Mouse (Mus musculus): ENCODE measurements around the gene Stat5b.

Stat5b gene

GRCm38 (mm10) chr11:100865618-100866017, 15.1 kb upstream of the Stat5b start:
- no peak for DNase-seq (ENCODE audit: low spot score)

DNA sequence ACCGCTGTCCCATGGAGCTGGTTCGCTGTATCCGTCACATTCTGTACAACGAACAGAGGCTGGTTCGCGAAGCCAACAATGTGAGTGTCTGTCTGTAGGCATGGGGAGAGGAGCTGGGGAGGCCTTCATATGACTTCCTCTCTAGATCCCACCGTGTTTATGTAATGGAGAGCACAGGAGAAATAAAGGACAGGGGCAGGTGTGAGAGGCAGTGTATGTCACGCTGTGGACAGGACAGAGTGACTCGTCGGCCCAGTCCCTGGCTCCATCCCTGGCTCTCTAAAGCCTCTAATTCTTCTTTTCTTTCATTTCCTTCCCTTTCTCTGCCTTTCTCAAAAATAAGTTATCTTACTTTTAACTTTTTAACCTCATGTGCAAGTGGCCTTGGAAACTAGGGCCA, 12.6 kb upstream of the Stat5b start:
- DNase-seq (ENCODE audit: low spot score): no peak

GRCm38 (mm10) chr11:100861836-100862235, 11.3 kb upstream of the Stat5b start:
- no peak for DNase-seq (ENCODE audit: low spot score)

- no peak for DNase-seq (ENCODE audit: low spot score)
These were observed 10.8 kb upstream of the Stat5b start for GRCm38 (mm10) chr11:100861335-100861734.

GRCm38 (mm10) chr11:100860198-100861048, 9.9 kb upstream of the Stat5b start:
- peak; percentile 85 for DNase-seq (ENCODE audit: low spot score)

DNA sequence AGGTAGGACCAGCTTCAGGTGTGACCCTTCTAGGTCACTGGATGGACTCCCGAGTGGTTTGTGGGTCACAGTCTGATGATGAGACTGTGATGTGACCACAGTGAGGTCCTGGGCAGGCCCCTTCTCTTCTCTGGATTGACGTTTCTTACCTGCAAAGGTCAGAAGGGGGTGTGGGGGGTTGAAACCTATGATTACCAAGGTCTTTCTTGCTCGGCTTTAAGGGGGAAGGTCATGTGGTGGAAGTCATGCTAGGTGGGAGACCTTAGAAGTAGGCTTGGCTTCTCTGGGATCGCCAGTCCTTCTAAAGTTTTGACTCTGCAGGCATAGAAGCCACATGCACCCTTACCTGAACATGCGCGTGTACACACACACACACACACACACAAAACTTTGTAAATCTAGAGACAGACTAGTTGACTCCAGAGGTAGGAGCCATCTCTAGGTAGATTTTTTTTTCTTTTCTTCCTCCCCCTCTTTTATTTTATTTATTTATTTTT, 9.1 kb upstream of the Stat5b start:
- no peak for DNase-seq (ENCODE audit: low spot score)

GRCm38 (mm10) chr11:100858935-100859578, 8.5 kb upstream of the Stat5b start, which contains the start of gene Stat5a:
Gene Stat5a (plus strand): TSS chr11:100859351.
- peak; percentile 65 for DNase-seq (ENCODE audit: low spot score)

- peak; percentile 36 for DNase-seq (ENCODE audit: low spot score)
These were observed 7.4 kb upstream of the Stat5b start for GRCm38 (mm10) chr11:100857960-100858359.

DNA sequence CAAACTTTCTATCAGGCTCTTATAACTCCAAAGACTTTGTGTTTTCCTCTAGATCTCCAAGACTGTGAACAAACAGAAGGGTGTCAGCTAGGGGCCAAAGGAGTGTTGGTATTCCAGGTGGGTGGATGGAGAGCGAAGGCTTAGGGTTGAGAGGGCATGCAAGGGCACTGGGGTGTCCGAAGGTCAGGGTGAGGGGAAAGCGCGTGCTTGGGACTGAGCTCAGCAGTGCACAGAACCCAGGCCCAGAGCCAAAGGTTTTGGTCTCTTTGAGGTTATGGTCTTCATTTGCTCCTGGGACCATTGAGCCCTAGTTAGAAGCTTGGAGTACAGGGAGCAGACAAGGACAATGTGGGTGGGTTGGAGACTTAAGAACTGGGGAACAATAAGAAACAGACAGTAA, 4.7 kb upstream of the Stat5b start:
- DNase-seq (ENCODE audit: low spot score): no peak

DNA sequence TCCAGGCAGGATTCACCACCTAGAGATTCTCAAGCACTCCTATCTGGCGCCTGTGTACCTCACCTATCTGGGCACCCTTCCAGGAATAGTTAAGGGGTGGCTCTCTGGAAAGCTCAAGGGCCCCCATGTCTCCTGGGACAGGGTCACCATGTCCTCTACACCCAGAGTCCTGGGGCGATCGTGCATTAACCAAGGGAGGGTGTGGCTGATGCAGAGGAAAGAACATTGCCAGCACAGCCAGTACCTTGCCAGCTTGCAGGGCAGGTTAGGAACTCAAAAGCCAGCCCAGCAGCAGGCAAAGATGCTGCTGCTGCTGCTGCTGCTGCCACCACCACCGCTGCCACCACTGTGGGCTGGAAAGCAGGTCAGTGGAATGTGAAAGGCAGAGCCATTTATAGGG, 3.7 kb upstream of the Stat5b start:
- DNase-seq (ENCODE audit: low spot score): peak; percentile 44

- no peak for DNase-seq (ENCODE audit: low spot score)
These were observed 2.5 kb upstream of the Stat5b start for GRCm38 (mm10) chr11:100853018-100853417.

DNA sequence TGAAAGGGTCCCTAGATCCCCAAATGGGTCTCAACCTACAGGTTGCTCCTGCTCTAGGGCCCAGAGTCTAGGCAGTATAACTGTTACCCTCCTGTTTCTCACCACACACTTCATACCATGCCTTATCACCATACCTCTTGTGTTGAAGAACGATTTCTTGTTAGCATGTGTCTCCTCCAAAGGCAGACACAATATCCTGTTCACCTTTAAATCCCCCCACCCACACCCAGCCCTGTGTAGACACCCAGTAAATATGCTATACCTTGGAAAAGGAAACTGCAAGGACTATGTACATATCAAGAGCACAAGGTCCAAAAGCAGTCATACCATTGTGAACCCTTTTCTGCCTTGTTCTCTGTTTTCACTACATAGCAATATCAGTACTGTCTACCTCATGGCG, 1.6 kb upstream of the Stat5b start:
- no peak for DNase-seq (ENCODE audit: low spot score)

DNA sequence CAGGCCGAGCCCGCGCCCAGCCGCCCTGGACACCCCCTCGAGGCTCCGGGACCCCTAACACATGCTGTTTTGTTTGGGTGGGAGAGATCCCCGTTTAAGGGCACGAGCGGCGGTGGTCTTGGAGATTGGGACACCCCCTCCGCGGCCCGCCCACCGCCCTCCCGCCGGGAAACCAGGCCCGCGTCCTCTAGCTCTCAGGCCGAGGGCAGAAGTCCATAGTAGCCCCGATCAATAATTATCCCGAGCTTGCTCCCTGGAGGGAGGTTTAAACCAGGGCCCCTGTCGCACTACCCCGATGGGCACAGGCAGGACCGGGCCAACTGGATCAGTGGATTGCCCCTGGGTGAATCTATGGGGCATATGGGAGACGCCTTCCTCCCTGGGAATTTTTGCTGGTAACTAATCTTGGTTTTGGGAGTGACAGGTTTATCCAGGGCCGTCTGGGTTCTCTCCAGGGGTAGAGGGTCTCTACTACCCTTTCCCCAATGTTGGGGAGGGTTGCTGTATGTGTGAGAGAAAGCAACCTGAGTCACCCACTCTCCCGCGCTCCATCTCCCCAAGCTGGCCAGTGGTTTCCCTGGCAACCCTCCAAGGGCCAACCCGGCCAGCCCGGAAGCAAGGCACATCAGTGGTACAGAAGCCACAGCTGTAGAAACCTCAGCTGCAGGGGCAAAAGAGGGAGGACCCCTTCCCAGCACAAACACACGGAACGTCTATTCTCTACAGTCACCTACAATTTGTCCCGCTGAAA, 429 bp upstream of the Stat5b start:
- peak; percentile 74 for DNase-seq (ENCODE audit: low spot score)

- no peak for DNase-seq (ENCODE audit: low spot score)
These were observed 977 bp downstream of the Stat5b start for GRCm38 (mm10) chr11:100849456-100850037.

DNA sequence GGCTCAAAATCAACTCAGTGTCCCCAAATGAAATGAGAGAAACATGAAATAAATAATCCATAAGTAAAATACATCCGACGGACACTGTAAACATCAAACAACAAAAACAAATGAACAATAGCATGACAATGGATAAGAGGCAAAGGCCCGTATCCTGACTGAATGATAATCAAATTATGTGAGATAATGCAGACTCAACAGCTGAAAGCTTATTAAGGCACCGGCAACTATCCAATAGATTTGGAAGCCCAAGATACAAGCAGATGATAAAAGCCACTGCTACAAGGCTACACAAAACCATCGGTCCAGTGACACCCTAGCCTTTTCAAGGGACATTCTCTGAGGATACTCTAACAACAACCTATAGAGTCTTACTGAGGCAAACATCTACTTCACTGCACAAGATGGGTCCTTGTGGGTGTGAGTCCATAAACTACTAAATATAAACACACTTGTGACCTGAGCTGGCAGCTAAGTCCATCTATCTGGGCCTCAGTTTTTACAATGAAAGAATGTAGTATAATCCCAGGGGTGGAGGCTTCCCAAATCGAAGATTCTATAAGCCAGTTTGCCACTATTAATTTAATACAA, 1.6 kb downstream of the Stat5b start:
- no peak for DNase-seq (ENCODE audit: low spot score)

DNA sequence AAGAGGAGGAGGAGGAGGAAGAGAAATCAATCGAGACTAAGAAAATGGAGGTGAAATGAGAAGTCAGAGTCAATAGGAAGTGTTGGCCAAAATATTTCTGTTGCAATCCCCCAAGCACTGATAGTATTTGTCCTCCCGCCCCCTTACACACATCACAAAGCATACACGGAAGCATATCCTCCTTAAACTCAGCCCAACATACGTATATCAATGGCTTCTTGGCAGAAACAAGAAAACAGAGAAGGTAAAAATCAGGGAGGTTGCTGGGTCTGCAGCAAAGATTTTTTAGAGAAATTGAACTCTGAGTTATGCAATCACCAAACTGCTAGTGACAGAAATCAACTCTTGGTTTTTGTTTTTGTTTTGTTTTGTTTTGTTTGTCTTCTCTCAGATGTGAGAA, 2.4 kb downstream of the Stat5b start:
- no peak for DNase-seq (ENCODE audit: low spot score)

DNA sequence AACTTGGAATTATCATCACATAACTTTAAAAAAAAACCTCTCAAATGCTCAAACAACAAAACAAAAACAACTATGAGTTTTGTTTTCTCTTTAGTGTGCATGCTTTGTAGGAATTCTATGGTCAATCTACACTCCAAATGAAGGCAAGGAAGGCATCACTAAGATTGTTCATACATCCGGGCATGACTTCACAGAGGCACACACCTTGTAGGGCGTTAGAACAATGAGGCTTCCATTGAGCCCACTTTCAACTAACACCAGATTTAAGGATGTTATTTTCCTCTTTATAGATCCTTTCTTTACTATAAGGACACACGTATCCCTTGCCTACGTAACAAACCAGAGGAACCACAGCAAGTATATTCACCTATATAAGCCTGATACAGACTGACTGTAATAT, 3.0 kb downstream of the Stat5b start:
- DNase-seq (ENCODE audit: low spot score): no peak

DNA sequence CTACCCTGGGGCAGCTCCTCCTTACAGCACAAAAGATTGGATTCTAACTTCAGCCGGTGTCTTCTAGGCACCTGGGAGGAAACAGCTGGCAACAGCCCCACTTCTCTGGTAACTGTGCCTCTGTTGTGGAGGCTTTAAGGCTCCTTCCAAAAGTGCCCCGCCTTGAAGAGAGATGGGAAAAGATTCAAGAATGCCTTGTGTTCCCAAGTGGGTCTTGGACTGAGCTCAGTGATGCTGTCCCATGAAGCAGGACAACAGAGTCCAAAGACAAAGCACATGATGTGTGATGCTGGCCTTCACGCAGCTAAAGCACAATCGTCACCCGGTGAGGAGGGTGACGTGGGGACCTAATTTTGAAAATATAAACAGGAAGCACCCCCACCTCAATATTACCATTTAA, 4.7 kb downstream of the Stat5b start:
- DNase-seq (ENCODE audit: low spot score): no peak

GRCm38 (mm10) chr11:100844121-100844520, 6.4 kb downstream of the Stat5b start:
- no peak for DNase-seq (ENCODE audit: low spot score)

GRCm38 (mm10) chr11:100843070-100843669, 7.4 kb downstream of the Stat5b start:
- DNase-seq (ENCODE audit: low spot score): no peak

DNA sequence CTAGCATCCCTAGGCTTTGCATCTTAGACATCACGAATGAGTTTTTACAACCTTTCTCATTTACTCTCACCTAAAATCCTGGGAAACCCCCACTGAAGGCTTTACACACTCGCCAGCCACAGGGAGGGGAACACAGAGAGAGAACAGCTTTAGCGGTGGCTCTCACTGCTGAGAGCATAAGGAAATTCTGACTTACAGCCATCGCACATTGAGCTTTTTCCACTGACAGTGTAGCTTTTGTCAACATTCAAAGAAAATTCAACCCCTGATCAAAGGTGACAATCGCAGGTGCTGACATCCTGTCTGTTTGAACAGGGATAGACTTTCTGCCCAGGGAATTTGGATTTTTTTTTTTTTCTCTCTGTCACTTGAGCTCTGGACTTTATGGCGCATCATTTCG, 8.5 kb downstream of the Stat5b start:
- no peak for DNase-seq (ENCODE audit: low spot score)

Data from urinary bladder, postnatal 14 days (tissue).